Mouse (Mus musculus) limb, embryonic 13.5 days (tissue): ENCODE measurements around the gene Stac3. TPM values are rescaled to one million over a fixed set of nuclear protein-coding genes. Genes with fewer than 3 reads are reported as not detected.
A peak's percentile ranks its signal among the peaks of the same experiment; 100 is the strongest.

ENCODE experiments used
- ATAC-seq: fragments of 200-750 bp; cut with Nextera tagmentation; 2 replicates; pipeline ENCODE4 v1.8.0; 2017; ENCODE audit warnings: low read depth, moderate number of reproducible peaks, moderate TSS enrichment; ENCODE audit not compliant: low FRiP score
- H3K27ac ChIP-seq: fragments of 300-500 bp; sonication (generic); 2 replicates; pipeline ENCODE4 v1.5.1; 2015; ENCODE audit warnings: inconsistent platforms, mild to moderate bottlenecking, moderate library complexity
- H3K27me3 ChIP-seq: fragments of 300-500 bp; sonication (generic); 2 replicates; pipeline ENCODE4 v1.6.1; 2015; ENCODE audit warnings: mild to moderate bottlenecking, inconsistent platforms
- H3K36me3 ChIP-seq: fragments of 300-500 bp; sonication (generic); 2 replicates; pipeline ENCODE4 v1.6.1; 2015; ENCODE audit warnings: inconsistent platforms, mild to moderate bottlenecking, moderate library complexity
- H3K4me1 ChIP-seq: fragments of 300-500 bp; sonication (generic); 2 replicates; pipeline ENCODE4 v1.6.1; 2015; ENCODE audit warnings: inconsistent platforms
- H3K4me2 ChIP-seq: fragments of 300-500 bp; sonication (generic); replicated peaks from 2 replicates; pipeline ENCODE4 v1.6.1; 2015; ENCODE audit warnings: inconsistent platforms, mild to moderate bottlenecking, moderate library complexity
- H3K4me3 ChIP-seq: fragments of 300-500 bp; sonication (generic); 2 replicates; pipeline ENCODE4 v1.5.1; 2015; ENCODE audit warnings: moderate library complexity, mild to moderate bottlenecking, inconsistent platforms
- H3K9ac ChIP-seq: fragments of 300-500 bp; sonication (generic); 2 replicates; pipeline ENCODE4 v1.6.1; 2015; ENCODE audit warnings: mild to moderate bottlenecking, inconsistent platforms
- H3K9me3 ChIP-seq: fragments of 300-500 bp; sonication (generic); 2 replicates; pipeline ENCODE4 v1.6.1; 2016; ENCODE audit warnings: inconsistent platforms
- WGBS: fragments of 180-500 bp; shearing (Covaris S2); methylation state at CpG from one replicate; pipeline ENCODE4 v1.1.7; 2015; 5-methylcytosine and 5-hydroxymethylcytosine counted together
- polyA plus RNA-seq: library from polyadenylated mRNA; unstranded; fragments of >200 nt; fragmentation: Nextera tagmentation; extraction: Ambion mirVana; gene quantifications from 2 replicates; pipeline ENCODE4 v1.2.1, GENCODE M21; 2015

The Stac3 gene
- polyA plus RNA-seq, 1 experiment from 2014 or later = 20.8 TPM

DNA sequence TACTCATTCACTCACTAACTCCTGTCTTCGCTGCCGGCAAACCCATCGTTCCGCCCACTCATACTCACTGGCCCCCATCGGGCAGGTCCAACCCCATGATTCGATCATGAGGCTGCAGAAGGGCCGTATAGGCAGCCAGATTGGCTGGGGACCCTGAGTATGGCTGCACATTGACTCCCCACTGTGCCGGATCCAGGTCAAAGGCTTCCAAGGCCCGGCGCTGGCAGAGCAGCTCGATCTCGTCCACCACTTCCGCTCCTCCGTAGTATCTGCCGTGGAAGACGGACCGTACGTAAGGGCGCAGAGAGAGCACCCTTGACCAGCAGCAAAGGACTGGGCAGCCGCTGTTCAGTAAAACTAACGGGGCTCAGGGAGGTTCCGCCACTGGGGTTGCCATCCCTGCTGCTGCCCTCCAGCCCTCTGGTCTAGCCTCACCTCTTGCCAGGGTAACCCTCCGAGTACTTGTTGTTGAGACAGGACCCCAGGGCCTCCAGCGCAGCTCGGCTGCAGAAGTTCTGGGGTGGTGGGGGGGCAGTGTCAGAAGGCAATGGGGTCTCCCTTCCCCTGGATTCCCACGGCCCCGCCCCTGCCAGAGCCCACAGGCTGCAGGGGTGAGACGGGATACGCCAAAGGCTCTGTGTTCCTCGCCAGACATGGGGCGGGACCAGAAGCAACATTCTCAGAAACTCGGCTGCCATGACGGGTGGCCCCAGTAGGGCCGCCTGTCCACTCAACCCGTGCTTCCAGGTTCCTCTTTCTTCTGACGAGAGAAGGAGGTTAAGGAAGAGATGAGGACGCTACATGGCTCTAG, 18.6 kb downstream of the Stac3 start:
- peaks cover 44% of the 10 kb centered on the region for H3K4me1 ChIP-seq
- 95% methylated on average over 37 of the region's 37 CpGs for WGBS
- no peak overlapping the region for H3K27ac ChIP-seq
- H3K27me3 ChIP-seq = peaks cover 55% of the 10 kb centered on the region
- no peak overlapping the region for H3K9ac ChIP-seq
- peaks cover 37% of the 10 kb centered on the region for H3K36me3 ChIP-seq
- no peaks in the 10 kb centered on the region for H3K9me3 ChIP-seq
- H3K4me2 ChIP-seq = peak overlapping the region; percentile 90; the same call in 1 of the 2 replicates
- ATAC-seq = no peak
- H3K4me3 ChIP-seq = no peak overlapping the region; the same call in 1 of the 2 replicates

DNA sequence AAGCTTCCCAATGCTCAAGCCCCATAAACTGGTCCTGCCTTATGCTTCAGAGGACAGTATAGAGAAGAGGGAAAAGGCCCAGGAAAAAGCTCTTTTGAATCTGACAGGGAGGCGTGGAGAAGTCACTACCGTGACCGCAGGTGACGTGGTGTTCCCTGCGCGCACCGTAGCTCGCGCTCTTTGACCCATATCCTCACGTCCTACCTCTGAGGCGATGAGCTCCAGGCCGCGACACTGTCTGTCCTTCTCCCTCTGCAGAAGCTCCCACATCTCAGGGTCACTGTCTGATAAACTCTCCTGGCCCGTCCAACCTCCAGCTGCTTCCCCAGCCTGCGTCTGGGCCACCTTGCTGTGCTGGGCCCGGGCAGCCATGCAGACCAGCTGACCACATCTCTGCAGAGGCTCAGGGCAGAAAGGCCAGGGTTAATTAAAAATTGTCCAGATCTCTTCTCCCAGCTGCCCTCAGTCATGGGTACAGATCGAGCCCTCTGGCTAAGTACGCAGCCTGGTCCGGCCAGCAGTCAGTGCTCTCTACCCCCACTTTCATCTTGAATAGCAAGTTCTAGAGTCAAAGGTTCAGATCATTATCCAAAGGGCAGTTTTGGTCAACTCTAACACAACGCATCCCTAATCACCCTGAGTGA, 19.4 kb downstream of the Stac3 start:
- Histone ChIP-seq H3K36me3 (peaks cover 37% of the 10 kb centered on the region), H3K4me2 (peak overlapping the region; percentile 90), H3K27me3 (peaks cover 55% of the 10 kb centered on the region), H3K9me3 (no peaks in the 10 kb centered on the region), H3K4me3 (peak overlapping the region; percentile 60), H3K27ac (no peak overlapping the region), H3K4me1 (peaks cover 46% of the 10 kb centered on the region), H3K9ac (peak overlapping the region; percentile 72)
- 81% methylated on average over 20 of the region's 20 CpGs for WGBS
- no peak for ATAC-seq

DNA sequence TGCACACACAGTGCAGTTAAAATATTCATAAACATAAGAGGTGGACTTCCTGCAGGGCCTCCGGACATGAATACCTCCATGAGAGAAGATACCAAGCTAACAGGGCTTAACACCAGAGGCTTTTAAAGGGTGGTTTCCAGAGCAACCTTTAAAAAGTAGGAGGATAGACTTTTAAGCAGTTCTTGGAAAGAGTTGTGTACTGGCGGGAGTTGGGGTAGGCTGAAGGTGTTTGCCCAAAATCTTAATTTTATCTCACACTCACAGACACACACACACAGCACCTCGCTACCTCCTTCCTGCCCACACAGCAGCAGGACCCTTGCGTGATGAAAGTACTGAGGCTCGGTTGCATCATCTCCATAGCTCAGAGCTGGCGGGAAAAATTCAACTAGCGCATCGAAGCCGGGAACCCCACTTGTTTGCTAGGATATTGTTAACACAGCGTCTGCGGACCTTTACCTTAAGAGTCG, 20.2 kb downstream of the Stac3 start:
- peaks cover 37% of the 10 kb centered on the region for H3K36me3 ChIP-seq

DNA sequence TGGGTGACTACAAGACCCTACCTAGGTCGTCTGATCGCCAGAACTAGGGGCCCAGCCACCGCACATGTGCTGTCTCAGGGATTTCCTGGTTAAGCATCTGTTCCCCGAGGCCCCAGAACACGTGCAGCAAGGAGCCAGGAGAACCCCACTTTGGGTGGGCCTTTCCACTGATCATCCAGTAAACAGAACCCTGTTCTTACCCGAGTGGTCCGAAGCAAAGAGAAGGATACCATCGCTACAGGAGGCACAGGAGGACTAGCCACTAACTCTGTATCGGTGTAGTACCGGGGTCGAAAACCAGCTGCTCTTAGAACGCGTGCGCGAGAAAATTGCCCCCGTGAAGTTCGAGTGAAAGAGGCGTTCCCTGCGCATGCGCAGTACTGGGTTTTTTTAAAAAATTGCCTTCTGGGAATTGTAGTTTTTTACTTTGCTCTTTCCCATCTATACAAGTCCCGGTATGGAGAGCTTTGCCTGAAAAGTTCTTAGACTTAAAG, 20.6 kb downstream of the Stac3 start, which contains the start of gene Shmt2:
Gene Shmt2 (minus strand): TSS at position 357 of the 494 bp plus-strand sequence.
- whole genome bisulfite sequencing = under 1% methylated on average over 21 of the region's 21 CpGs
- peak; percentile 78 for ATAC-seq
- H3K4me2 ChIP-seq = peak within 1 kb of the TSS; percentile 90
- peak within 1 kb of the TSS; percentile 60 for H3K4me3 ChIP-seq
- no peaks in the 10 kb centered on the region for H3K9me3 ChIP-seq
- peak within 1 kb of the TSS; percentile 72 for H3K9ac ChIP-seq
- H3K4me1 ChIP-seq = peaks cover 46% of the 10 kb centered on the region
- H3K27me3 ChIP-seq = peaks cover 55% of the 10 kb centered on the region
- H3K27ac ChIP-seq = no peak within 1 kb of the TSS; the same call in 1 of the 2 replicates
- H3K36me3 ChIP-seq = peaks cover 37% of the 10 kb centered on the region

More for the DNA sequence above, 20.2 kb downstream of the Stac3 start:
- Histone ChIP-seq H3K9me3 (no peaks in the 10 kb centered on the region), H3K4me1 (peaks cover 46% of the 10 kb centered on the region), H3K4me3 (peak overlapping the region; percentile 60), H3K27ac (no peak overlapping the region), H3K9ac (peak overlapping the region; percentile 72), H3K4me2 (peak overlapping the region; percentile 90), H3K27me3 (peaks cover 55% of the 10 kb centered on the region)
- 12% methylated on average over 12 of the region's 12 CpGs for WGBS
- no peak for ATAC-seq

DNA sequence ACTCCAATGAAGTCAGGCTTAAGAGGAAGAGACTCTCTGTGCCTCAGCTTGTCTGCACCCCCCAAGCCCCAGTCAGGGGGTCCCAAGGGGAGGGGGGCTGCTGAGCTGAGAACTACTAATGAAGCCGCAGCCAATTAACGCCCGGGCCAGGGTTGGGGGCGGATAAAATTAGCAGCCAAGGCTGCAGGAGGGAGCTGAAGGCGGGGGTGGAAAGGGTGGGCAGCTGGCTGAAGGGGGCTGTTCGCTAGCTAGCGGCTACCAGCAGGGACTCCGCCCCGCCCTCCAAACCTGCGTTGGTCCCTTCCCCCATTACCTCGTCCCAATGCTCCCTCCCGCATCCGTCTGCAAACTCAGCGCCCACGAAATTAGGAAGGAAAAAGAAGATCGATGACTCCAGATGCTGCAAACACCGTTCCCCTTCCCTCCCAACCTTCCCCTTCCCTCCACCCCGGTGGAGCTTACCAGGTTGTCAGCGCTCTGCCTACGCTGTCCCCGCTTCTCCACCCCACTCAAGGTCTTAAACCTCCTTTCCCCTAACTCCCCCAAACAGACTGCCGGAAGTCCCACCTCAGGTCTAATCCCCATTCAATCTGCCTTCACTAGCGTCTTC, 23.3 kb downstream of the Stac3 start:
- WGBS = 2% methylated on average over 23 of the region's 23 CpGs
- Histone ChIP-seq H3K9ac (peak overlapping the region; percentile 13; the same call in 1 of the 2 replicates), H3K4me2 (peak overlapping the region; percentile 60), H3K4me1 (peaks cover 67% of the 10 kb centered on the region), H3K27me3 (peaks cover 67% of the 10 kb centered on the region), H3K9me3 (no peaks in the 10 kb centered on the region), H3K27ac (no peak overlapping the region), H3K36me3 (peaks cover 10% of the 10 kb centered on the region), H3K4me3 (peak overlapping the region; percentile 35)
- no peak for ATAC-seq

DNA sequence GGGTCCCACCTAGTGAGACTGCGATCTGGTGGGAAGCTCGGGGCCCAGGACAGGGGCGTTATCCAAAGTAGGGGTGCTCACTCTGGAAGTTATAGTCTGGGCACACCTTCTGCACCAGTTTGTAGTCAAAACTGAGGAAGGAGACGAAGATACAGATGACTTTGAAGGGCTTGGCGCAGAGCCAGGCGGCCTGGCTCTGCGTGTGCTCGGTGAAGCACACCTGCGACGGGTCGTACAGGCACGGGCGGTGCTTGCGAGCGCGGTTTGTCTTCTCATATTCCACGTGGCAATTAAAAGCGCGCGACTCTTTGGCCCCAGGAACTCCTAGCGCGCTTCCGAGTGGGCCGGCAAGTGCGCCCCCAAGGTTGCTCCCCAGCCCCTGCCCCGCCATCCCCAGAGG, 24.6 kb downstream of the Stac3 start:
- H3K4me2 ChIP-seq = peak overlapping the region; percentile 60
- no peaks in the 10 kb centered on the region for H3K36me3 ChIP-seq
- H3K9me3 ChIP-seq = no peaks in the 10 kb centered on the region
- H3K27me3 ChIP-seq = peaks cover 79% of the 10 kb centered on the region
- ATAC-seq = no peak
- peak overlapping the region; percentile 39; the same call in 1 of the 2 replicates for H3K9ac ChIP-seq
- H3K4me1 ChIP-seq = peaks cover 77% of the 10 kb centered on the region
- H3K27ac ChIP-seq = no peak overlapping the region
- peak overlapping the region; percentile 35 for H3K4me3 ChIP-seq
- 2% methylated on average over 26 of the region's 26 CpGs for whole genome bisulfite sequencing

DNA sequence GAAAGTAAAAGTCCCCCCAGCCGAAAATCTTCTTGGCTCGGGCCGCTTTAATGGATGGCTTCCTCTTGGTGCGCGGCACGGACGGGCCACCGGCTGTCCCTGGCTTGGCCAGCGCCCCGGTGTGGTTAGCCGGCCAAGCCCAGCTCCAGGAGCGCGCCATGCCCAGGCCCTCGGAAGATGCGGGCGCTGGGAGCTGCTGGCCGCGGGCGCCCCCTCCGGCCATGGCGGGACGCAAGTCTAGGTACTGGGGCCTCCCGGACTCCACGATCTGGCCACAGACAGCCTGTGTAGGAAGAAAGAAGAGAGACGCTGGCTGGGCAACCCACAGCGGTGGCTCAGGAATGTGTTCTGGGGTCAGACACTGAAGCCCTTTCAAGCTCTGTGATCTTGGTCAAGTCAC, 25.2 kb downstream of the Stac3 start:
- Histone ChIP-seq H3K27ac (no peak overlapping the region), H3K36me3 (no peaks in the 10 kb centered on the region), H3K4me3 (peak overlapping the region; percentile 35), H3K4me1 (peaks cover 77% of the 10 kb centered on the region), H3K27me3 (peaks cover 86% of the 10 kb centered on the region), H3K4me2 (peak overlapping the region; percentile 60), H3K9ac (peak overlapping the region; percentile 50; the same call in 1 of the 2 replicates), H3K9me3 (no peaks in the 10 kb centered on the region)
- no peak for ATAC-seq
- under 1% methylated on average over 26 of the region's 26 CpGs for WGBS

DNA sequence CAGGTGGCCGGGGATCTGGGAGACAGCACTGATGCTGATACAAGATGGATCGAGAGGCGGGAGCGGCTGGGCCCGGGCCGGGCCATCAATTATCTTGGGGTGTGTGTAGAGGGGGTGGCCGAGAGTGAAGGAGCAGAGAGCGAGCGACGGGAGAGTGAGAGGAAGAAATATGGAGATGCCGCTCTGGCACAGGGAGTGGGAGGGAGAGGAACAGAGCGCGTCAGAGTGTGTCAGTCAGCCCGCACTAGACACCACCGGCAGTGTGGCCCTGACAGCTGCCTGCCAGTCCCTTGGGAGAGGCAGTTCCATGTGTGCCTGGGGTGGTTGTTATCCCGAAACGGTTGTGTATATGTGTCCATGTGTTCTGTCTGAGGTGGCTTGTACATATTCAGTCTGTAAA, 26.0 kb downstream of the Stac3 start:
- Histone ChIP-seq H3K4me3 (no peak overlapping the region), H3K4me2 (no peak overlapping the region), H3K36me3 (no peaks in the 10 kb centered on the region), H3K9ac (no peak overlapping the region), H3K27ac (no peak overlapping the region), H3K9me3 (no peaks in the 10 kb centered on the region), H3K4me1 (peaks cover 84% of the 10 kb centered on the region), H3K27me3 (peaks cover 94% of the 10 kb centered on the region)
- 4% methylated on average over 17 of the region's 17 CpGs for WGBS
- no peak for ATAC-seq

DNA sequence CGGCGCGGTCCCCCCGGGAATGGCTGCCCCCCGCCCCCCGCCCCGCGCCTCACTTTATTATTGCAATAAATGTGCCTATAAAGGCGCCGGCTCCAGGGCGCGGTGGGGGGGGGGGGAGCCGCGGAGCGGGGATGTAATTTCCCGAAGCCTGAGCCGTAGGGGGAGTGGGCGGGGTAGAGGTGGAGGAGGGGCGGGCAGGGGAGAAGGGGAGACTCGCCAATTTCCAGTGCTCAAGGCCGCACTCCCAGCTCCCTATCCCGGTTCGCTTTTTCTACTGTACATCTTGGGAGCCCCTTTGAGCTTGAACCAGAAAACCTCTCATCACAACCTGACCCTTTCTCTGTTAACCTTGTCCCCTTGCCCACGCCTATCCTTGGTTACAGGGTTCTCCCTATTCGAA, 29.5 kb downstream of the Stac3 start:
- ATAC-seq = peak; percentile 60; the same call in 1 of the 2 replicates
- H3K9me3 ChIP-seq = no peaks in the 10 kb centered on the region
- no peaks in the 10 kb centered on the region for H3K36me3 ChIP-seq

DNA sequence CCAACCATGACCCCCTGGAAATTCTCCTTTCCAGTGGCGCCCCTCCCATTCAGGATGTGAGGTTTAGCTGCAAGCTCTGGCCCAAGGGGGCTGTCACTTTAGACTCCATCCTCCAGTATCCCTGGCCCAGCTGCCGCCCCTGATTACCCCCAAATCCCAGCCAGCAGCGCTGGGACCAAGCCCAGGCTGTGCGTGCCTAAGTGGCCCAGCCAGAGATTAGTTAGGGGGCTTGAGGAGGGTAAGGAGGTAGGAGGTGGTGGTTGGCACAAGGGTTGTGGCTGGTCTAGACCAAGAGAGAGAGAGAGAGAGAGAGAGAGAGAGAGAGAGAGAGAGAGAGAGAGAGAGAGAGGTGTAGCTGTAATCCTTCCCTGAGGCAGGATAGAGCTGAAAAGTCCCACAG, 30.1 kb downstream of the Stac3 start:
- peaks cover 99% of the 10 kb centered on the region for H3K27me3 ChIP-seq

More for the DNA sequence above, 29.5 kb downstream of the Stac3 start:
- H3K9ac ChIP-seq = no peak overlapping the region
- peaks cover 91% of the 10 kb centered on the region for H3K4me1 ChIP-seq
- peaks cover 99% of the 10 kb centered on the region for H3K27me3 ChIP-seq
- H3K4me2 ChIP-seq = peak overlapping the region; percentile 90
- WGBS = 0% methylated on average over 18 of the region's 25 CpGs
- peak overlapping the region; percentile 32 for H3K4me3 ChIP-seq
- H3K27ac ChIP-seq = no peak overlapping the region

DNA sequence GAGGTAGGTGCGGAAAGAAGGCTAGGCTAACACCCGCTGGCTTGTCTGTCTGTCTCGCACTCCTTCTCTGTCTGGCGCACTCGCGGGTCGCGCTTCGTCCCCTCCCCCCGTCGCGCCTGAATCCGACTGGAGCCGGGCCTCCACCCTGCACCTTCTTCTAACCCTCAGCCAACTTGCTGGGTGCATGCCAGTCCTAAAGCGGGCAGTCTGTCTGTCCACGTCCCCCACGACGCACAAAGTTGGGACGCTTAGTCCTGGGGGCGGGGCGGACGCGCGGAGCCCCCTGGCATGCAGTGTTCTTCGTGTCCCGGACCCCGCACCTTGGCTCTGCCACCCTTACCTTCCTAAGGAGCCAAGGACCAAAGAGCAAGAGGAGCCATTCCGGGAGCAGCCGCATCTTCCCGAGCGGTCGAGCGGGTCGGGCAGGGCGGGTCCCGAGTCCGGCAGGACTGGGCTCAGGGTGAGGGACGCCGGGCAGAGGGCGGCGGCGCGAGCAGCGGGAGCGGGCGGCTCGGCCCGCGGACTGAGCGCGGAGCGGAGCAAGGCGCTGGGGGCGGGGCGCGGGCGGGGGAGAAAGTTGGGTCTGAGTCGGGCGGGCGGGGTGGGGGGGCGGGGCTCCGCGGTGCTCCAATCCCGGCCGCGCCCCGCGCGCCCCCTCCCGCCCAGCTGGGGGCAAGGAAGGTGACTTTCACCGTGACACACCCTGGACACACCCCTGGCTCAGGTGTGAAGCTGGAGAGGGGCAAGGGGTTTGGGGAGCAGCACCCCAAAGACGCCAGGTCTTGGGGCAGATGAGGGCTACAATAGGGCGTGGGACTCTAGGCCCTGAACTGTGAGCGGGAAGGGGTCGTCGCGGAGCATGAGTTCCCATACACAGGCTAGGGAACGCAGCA, 32.8 kb downstream of the Stac3 start, which contains the start of gene Nxph4:
Gene Nxph4 (minus strand): TSS at position 524 of the 893 bp plus-strand sequence.
- H3K9me3 ChIP-seq = no peaks in the 10 kb centered on the region
- peak within 1 kb of the TSS; percentile 90 for H3K4me2 ChIP-seq
- H3K4me3 ChIP-seq = peak within 1 kb of the TSS; percentile 51
- no peak within 1 kb of the TSS for H3K27ac ChIP-seq
- peaks cover 10% of the 10 kb centered on the region for H3K36me3 ChIP-seq
- no peak for ATAC-seq
- WGBS = under 1% methylated on average over 49 of the region's 78 CpGs
- peak within 1 kb of the TSS; percentile 63 for H3K9ac ChIP-seq
- peaks cover 57% of the 10 kb centered on the region for H3K4me1 ChIP-seq
- H3K27me3 ChIP-seq = peaks cover 78% of the 10 kb centered on the region

More for the DNA sequence above, 30.1 kb downstream of the Stac3 start:
- no peaks in the 10 kb centered on the region for H3K9me3 ChIP-seq
- no peak overlapping the region for H3K27ac ChIP-seq
- H3K9ac ChIP-seq = no peak overlapping the region
- 2% methylated on average over 4 of the region's 4 CpGs for WGBS
- H3K4me1 ChIP-seq = peaks cover 85% of the 10 kb centered on the region
- no peaks in the 10 kb centered on the region for H3K36me3 ChIP-seq
- peak overlapping the region; percentile 90 for H3K4me2 ChIP-seq
- ATAC-seq = no peak; the same call in 1 of the 2 replicates
- H3K4me3 ChIP-seq = peak overlapping the region; percentile 32; the same call in 1 of the 2 replicates
